Mouse (Mus musculus) c-Kit-negative CD71-positive TER-119-positive erythroid progenitor cells, embryonic 14.5 days (primary cell): Measurements from ENCODE around the gene Cp.
"Not testable (repeated sequence)": the region's sequence is repeated elsewhere in the genome, so short reads cannot be mapped to it uniquely, and the experiment has no call there.

Source experiments
- DNase-seq: peaks from one replicate; pipeline ENCODE4 v3.0.0-alpha.2; 2013; ENCODE audit warnings: low read depth, low spot score

Cp gene

DNA sequence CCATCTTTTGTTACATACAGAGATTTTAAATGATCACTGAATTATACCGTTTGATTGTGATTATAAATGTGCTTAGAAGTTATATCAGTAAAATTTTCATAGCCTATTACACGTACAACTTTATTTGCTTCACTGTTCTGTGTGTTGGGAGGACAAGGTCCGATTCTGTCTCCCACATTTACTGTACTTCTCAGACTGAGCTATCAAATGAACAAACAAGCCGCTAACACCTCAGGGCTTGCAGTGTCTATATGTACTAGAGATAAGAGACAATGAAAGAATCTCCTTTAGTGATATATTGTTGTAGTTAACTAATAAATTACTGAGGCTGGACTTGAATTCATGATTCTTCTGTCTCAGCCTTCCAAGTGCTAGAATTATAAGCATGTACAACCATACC, 50.4 kb downstream of the Cp start:
- DNase-seq, result no peak

DNA sequence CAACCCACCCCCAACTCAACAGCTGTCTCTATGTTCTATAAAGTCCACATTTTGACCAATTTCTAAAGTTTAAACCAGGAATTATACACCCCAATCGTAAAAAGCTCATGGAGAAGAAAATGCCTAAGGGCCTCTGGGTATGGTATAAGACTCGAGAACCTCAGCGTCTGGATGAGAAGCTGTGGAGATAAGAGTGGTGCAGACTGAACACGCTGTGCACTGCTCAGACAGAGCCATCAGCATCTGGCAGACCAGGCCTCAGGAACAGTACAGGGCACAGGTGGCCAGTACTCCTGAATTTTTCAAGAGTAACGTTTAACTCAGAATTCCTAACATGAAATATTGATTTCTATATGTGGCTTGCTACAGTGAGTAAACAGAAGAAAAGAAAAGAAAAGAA, 50.9 kb downstream of the Cp start:
- DNase-seq, result no peak

DNA sequence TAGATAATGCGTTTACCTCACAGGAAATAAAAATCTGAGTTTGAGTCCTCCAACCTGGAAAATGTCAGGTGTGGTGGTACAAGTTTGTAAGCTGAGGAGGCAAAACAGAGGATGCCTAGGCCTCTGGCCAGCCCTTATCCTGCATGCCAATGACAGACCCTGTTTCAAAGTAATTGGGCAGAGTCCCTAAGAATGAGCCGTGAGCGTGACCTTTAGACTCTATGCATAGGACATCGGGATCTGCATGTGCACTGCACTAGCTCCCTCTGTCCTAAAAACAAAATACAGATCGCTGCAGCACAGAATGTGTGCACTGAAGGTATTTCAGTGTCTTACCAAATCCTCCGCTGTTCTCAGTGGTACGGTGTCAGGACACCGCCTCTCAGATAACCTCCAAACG, 53.6 kb downstream of the Cp start:
- DNase-seq, result no peak

DNA sequence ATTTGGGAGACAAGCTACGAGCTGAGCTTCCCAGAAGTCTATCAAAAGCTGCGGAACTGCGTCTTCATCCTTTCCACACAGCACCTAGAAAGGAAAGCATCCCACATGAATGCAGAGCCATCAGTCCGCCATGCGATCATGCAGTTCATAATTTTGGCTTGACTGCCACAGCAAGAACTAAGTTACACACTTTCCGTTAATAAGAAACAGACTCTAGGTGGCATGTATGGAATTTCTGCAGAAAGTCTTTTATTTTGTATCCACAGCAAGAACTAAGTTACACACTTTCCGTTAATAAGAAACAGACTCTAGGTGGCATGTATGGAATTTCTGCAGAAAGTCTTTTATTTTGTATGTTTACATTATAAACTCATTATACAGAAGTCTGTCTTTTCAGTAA, 54.1 kb downstream of the Cp start:
- DNase-seq, result not testable (repeated sequence)

DNA sequence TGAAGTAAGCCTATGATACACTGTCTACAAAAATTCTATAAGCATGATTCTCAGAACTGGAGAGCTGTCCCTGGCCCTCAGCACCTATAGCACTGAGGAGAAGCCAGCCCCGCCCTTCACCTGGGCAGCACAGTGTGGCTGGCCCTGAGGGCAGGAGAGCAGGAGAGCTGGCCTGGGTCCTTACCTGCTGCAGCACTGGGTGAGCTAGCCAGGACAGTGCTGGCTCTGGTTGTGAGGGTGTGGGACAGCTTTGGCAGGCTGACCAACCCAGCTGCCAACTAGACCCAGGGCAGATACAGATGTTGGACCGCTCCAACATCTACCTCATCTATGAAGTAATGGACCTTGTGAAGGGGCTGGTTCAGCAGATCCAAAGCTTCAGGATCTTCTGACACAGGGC, 57.6 kb downstream of the Cp start:
- DNase-seq, result no peak

DNA sequence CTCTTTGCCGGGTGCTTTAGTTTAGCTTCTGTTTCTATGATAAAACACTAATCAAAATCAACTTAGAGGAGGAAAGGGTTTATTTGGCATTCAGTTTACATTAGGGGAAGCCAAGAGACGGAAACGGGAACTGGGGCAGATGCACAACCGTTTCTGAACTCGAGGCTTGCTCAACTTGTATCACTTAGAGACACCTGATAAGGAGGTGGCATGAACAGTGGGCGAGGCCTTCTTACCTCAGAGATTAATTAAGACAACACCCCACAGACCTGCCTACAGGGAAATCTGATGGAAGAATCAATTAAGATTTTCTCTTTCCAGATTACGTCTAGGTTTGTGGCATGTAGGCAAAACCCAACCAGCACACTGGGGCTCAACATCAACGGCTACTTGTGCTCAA, 61.2 kb downstream of the Cp start:
- DNase-seq, result no peak

DNA sequence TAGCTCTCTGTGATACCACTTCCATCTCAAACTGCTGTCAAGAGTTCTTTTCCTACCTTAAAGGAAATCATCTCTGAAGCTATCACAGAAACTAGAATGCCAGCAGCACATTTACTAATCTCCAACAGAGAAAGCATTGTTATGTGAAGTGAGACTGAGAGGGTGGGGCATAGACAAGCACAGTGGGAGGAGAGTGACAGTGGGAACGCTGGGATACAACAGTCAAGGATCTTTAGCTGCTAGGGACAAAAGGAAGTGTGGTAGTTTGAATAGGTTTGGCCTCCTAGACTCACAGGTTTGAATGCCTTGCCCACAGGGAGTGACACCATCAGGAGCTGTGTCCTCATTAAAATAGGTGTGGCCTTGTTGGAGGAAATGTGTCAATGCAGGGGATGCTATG, 67.0 kb downstream of the Cp start:
- DNase-seq, result no peak

DNA sequence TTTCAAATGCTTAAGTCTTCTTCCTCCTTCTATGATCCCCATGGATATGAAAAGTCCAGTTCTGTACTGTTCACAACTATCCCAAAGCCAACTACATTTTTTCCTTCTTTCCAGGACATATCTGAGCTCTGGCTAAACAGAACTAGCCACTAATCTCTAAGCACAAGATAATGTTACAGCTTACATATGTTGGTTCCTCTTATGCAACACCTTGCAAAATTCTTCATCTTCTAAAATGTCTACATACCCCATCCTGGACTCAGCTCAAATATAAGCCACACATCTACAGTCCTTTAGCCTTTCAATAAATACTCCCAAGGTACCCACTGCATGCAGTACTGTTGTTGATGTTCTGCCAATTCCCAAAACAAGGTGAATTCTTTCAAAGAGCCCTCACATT, 69.6 kb downstream of the Cp start:
- DNase-seq, result no peak

DNA sequence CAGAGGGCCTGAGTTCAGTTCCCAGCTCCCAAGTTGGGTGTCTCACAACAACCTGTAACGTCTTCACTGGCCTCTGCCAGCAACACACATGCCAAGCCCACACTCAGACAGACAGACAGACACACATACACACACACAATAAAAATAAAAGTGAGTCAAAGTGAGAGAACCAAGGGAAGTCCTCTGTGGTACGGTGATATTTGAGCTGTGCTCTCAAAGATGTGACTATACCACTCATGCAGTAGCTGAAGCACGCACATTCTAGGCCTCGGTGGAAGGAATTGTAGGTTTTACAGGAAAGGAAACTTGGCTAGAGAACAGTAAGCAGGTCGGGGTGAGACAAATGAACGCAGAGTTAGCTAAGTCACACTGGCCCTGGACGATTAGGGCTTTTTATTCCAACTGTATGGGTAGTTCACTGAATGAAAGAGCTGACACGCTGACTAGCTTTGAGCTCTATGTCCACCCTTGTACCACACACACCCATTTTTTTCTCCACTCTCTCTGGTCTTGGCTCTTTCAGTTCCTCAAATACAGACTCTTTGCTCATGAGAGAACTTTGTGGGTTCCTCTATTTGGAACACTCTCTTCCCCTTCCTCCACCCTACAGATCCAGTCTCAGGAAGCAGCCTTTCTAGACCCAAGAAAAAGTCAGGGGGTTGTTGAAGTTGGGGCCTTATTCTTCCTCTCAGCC, 70.3 kb downstream of the Cp start:
- DNase-seq, result no peak

DNA sequence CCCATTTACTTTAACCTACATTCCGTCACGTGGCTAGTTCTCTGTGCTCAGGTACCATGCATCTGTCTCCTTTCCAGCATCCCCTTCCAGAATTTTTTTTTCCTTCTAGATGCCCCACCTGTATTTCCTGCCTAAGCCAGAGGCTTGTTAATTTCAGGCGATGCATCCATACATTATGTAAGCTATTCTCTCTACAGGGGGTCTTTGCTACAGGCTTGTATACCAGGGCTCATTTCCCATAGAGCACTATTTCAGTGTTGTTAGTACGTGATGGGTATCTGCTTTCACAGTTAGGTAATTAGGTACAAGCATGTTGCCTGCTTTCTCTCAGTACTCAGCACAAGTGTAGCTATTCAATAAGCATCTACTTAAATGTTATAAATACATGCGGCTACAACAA, 70.9 kb downstream of the Cp start:
- no peak for DNase-seq

DNA sequence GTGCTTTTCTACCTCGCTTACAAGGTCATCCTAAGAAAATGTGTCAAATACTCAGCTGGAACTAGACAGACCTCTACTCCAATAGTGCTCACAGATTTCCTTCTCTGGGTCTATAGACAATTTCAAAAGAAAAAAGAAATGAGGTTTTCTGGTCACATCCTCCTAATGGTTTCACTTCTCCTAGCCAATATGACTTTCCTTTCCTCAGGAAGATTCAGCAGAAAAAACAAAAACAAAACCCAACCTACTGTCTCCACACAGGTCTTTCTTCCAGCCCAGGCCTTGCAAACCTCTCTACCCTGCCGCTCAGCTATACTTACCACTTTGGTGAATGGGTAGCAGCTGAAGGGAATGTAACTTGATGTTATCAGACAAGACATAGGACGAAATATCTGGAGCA, 71.8 kb downstream of the Cp start:
- DNase-seq, result no peak

DNA sequence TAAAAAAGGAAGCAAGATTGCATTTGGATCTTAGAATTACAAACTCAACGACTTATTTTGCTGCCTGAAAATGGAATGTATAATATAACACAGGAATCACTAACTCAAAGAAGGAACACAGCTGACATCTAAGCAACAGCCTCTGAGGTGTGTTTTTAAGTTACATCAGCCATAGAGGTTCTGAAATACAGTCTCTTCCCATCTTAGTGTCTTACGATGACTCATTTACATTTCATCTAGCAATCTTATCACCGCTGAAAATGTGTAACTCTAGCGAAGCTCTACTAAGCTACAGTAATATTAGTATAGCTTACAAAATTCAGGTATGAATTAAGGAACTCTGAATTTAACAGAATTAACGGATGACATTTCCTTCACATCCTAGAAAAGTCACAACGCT, 74.0 kb downstream of the Cp start:
- no peak for DNase-seq

DNA sequence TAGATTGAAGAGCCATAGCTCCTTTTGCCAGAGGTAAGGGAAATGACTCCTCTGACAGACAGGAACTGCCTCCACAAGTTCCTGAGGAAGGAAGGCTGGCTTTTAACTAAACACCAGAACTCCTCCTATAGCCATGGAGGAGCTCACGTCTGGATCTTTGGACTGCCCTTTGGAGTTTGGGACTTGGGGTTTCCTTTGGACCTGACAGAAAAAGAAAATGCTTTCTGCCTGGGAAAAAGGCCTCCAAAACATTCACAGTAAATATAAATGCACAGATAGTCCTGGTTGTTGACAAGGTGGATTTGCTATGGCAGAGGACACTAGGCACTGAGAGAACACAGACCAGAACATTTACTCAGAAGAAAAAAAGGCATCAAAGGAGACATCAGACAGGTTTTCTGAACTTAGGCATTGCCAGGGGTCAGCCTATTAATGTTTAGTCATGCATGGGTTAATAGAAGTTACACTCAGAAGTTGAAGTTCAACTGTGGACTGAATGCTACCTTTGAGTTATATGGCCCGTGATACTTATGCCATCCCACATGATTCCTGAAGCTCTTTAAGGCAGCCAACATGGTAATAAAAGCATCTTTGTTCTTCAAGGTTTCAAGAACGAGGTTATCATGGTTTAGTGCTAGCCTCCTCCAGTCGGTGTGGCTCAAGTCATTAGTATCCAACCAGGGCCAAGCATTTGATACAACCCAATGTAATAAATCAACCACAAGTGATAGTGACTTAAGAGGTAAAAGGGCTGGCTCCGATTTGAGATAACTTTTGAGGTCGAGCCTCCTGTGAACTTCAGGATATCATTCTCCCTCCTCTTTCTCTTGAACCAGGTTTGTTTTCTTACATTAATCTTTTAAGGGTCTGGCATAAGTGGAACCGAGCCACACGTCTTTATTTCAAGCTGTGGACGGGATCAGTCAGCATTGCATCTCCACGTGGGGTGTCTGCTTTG, 77.2 kb downstream of the Cp start:
- DNase-seq, result no peak

DNA sequence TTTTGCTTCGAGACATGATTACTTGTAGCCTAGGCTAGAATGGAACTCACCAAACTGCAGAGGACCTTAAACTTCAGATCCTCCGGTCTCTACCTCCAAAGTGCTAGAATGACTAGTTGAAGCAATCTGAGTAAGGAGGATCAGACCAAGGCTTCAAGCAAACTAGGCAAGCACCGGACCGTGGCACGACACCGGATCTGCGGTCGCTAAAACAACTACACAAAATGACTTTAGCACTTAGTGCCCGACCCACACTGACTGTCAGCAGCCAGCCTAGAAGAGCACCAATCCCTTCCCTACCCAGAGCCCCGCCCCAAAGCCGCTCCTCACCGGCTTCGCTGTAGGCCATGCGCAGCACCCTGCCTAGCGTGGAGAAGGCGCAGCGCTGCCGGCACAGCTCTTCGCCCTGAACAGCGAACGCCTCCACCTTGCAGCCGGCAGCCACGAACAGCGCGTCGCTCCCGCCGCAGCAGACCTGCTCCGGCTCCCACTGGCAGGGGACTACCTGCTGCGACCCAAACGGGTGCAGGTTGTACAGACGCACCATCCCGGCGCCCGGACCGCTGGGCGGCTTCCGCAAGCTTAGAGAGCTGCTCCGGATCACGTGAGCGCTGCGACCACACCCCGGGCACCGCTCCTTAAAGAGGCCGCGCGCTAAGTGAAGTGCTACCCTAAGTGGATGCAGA, 78.0 kb downstream of the Cp start, which contains the start of gene Hps3:
TSS of gene Hps3 (minus strand) at position 597 of the 686 bp plus-strand sequence.
- peak; percentile 70 for DNase-seq

DNA sequence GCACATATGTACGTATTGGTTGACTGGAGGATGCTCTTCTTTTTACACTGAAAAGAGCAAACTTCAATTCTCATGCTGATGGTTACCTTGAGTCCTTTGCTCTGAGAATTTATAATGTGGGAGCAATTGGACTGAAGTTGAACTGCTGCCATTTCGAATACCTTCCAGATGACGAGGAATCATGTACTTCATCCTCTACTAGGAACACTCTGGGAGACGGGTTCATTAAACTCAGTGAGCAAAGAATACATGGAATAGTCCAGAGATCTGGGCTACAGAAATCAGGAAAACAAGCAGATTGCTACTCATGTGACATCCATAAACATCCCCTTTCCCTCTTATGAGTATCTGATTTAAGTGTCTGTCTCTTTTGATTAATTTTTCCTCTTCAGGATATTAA, 79.2 kb downstream of the Cp start:
- DNase-seq, result no peak

DNA sequence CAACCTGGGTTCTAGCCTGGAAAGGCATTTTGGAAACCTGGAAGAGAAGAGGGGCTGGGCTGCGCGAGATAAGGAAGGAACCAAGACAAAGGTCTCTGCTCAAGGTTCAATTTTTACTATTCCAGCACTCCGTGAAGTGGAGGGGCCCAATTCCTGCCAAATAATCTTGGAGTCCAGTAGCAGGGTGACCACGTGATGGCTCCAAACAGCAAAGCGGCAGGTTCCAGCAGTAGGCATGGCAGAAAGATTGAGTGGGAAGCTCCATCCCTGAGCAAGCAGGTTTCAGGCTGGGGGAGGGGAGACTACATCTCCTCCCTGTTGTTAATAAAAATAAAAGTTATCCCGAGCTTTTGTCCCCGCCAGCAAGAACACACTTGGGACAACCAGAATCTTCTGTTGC, 84.6 kb downstream of the Cp start:
- not testable (repeated sequence) for DNase-seq

DNA sequence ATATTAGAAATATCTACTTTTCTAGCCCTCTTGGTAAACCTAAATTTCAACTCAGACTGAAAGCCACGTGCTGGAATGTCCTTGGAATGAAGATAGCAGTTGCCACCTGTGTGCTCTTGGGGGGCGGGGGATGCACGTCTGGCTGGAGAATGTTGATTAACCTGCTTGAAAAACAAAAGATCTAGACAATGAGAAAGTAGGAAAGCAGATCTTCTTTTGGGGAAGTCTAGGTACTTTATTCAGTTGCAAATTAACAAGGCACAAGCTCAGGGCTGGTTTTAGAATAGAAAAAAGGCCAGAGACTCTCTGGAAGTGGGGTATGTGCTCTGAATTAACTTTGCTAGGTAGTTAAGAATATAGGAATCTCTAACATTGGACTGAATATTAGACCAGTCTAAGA, 87.9 kb downstream of the Cp start:
- not testable (repeated sequence) for DNase-seq

DNA sequence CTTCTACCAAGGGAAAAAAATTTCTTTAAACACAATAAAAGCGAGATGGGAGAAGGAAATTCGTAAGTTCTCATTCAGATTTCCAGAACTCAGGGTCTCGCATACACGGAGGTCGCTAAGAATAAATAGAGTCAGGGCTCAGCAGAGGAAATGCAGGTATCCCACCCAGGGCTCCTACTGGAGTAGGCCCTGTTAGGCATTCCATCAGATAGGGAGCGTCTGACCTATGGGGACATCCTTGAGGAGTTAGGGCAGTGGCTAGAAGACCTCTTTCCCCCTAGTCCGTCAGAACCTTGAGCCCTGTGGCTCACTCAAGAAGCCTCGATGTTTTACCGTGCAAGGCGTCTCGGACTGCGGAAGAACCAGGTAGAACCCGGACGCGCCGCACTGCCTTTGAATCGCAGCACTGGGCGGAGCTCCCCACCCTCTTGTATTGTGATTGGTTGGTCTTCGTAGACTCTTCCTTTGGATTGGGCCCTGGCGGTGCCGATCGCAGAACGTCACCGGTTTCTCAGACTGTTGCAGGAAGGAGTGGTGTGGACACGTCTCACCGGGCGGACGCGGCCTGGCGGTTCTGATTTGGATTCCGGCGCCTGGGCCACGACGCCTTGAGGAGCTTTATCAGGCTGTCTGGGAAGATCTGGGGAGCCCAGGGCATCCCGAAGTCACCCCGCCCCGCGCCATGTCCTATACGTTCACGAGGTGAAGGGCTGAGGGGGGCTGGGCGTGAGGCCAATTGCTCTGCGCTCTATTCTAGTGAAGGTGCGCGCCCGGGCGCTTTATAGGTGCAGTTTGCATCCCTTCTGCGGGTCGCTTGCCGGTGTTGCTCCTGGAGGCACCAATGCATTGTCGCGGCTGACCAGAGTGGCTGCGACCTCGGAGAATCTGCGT, 100.7 kb downstream of the Cp start, which contains the start of gene Hltf:
TSS of gene Hltf (plus strand) at position 506 of the 891 bp plus-strand sequence.
- peak; percentile 87 for DNase-seq

DNA sequence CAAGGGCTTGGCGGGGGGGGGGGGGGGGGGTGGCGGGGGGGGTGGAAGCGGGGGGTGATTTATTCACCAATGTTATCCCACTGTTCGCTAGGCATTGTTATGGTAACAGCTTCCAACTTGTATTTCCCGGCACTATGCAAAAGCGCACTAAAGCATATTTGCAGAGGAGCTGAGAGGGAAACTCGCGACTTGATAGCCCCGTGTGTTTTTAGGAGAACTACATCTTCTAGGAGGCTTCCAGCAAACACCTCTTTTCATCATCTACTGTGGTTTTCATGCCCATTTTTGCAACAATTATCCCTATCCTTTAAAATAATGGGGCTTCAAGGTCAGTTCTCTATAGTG, 101.3 kb downstream of the Cp start:
- DNase-seq, result no peak
